Mouse (Mus musculus): ENCODE measurements at regions not wholly inside any gene's neighbourhood (a gene's known extent, or its start where the extent isn't known, plus 50 kb on each side); places are given as distances from the start of the nearest gene placed in this dataset.
A peak's percentile ranks its signal among the peaks of the same experiment; 100 is the strongest.

DNA sequence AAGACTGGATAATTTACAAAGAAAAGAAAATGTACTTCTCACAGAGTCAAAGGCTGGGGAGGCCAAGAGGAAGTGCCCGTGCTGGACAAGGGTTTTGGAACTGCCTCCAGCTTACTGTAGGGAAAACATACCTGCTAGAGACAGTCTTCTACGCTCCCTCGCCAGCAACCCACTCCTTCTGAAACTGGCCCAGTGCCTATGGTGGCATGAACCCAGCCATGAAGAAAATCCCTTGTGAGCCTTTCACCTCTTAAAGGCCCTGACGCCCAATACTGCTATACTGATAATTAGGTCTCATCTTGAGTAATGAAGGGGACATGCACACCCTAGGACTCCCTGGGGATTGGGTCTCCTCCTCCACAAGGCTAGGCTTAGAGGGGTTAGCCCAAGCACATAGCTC is 76.6 kb upstream of the Syt6 start:
- DNase-seq (ENCODE audit: low spot score in 2 of 2) = no peak
- intact Hi-C loops (cut with DNase I) = no loop called here

DNA sequence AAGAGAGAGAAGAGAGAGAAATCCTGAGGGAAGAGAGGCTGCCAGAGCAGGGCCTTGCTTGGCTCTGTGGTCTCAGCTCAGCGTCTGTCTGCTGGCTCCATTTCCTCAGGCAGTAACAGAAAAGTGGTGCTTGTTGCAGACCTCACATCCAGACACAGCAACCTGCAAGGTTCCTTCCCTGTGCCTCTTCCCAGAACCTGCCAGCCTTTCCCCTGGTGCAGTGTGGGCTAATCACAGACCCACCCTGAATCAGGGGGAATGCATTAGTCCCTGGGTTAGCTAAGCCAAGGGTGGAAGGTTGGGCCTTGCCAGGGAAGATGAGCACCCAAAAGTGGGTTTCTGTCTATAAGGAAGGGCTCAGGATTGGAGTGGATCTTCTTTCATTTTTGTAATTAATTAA is 75.2 kb upstream of the Syt6 start:
- DNase-seq (ENCODE audit: low spot score in 2 of 2) = no peak
- intact Hi-C loops (cut with DNase I) = no loop called here

DNA sequence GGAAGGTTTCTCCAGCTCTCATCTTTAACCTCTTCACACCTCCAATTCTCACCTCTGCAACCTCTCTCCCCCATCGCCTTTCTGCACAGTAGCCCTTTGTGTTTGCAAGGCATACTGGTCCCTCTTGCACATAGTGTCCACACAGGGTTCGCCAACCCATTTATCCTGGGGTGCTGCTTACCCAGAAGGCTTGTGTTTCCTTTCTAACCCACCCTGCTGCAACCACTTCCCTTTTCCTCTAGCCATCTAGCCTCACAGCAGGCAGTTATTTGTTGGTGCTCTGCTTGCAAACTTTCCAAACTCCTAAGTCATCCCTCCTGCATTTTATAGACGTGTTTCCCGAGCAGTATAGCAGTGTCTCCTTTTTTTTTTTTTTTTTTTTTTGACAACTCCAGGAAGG is 74.7 kb upstream of the Syt6 start:
- intact Hi-C loops (cut with DNase I) = no loop called here
- DNase-seq (ENCODE audit: low spot score in 2 of 2) = no peak

DNA sequence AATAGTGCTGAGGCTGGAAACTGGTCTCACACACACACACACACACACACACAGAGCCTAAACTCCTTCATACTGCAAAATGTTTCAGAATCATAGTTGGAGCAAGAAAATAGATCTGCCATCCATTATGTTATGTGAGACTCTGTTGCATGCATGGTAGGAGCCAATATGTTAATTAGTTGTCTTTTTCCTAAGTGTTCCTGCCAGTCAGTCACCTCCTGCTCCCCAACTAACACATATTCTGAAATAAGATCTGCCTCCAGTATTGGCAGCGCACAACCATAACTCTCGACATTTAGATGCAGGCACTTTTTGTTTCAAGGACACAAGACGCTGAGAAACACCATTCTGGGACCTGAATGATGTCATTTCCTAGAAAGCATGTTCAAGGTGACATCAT is 70.9 kb upstream of the Syt6 start:
- intact Hi-C loops (cut with DNase I) = no loop called here
- DNase-seq (ENCODE audit: low spot score in 2 of 2) = no peak

DNA sequence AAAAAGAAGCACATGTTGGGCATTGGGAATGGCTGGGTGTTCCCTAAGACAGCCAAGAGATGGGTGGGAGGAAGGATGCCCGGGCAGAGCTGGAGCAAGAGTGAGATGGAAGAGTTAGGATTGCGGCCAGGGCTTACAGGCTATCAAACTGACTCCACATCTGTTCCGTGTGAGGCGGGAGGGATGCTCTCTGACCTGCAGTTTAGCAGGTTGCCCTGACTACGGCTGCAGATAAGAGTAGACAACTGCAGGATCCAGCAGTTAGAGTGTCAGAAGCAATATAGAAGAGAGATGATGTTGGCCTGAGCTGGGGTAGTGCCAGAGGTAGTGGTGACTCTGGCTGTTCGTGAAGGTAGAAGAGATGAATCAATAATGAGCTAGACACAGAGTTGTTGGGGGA is 61.6 kb upstream of the Syt6 start:
- intact Hi-C loops (cut with DNase I) = no loop called here
- no peak for DNase-seq (ENCODE audit: low spot score in 2 of 2)

DNA sequence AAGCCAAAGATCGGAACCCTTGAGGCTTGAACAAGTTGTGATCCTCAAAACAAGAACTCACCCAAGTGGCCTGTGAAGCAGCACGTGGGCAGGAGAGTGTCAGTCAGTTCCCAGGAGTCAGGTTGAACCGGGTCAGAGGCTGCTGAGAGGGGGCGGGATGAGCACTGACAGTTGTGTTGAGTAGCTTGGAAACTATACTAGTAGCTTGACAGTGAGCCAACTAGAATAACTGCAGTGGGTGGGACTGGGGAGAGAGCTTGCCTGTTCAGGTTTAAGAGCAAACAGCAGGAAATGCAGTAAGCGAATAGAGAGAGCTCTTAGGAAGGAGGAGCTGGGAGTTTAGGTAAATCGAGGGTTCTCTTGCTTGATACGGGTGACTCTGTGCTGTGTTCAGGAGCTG is 61.0 kb upstream of the Syt6 start:
- no peak for DNase-seq (ENCODE audit: low spot score in 2 of 2)
- intact Hi-C loops (cut with DNase I) = no loop called here

DNA sequence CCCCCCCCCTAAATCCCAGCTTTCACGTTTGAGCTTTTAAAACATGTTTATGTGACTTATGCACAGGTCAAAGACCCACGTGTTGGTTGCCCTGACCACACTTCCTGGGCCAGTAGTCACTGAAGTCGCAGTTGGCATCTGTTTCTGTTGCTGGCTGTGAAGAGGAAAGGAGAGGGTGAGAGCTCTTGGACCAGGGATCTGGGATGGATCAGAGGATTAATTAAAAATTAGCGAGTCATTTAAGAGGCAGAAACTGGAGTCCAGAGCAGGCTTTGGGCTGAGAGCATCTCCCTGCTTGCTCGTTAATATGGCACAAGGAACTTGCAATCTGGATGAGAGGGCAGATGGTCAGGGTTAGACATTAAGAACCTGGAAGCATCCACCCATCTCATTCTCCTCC is 59.1 kb upstream of the Syt6 start:
- intact Hi-C loops (cut with DNase I) = loop anchor here (5.0 kb wide), 1 partner anchor 221 kb away; the partner anchor contains the start of genes Gm10964 and Olfml3

DNA sequence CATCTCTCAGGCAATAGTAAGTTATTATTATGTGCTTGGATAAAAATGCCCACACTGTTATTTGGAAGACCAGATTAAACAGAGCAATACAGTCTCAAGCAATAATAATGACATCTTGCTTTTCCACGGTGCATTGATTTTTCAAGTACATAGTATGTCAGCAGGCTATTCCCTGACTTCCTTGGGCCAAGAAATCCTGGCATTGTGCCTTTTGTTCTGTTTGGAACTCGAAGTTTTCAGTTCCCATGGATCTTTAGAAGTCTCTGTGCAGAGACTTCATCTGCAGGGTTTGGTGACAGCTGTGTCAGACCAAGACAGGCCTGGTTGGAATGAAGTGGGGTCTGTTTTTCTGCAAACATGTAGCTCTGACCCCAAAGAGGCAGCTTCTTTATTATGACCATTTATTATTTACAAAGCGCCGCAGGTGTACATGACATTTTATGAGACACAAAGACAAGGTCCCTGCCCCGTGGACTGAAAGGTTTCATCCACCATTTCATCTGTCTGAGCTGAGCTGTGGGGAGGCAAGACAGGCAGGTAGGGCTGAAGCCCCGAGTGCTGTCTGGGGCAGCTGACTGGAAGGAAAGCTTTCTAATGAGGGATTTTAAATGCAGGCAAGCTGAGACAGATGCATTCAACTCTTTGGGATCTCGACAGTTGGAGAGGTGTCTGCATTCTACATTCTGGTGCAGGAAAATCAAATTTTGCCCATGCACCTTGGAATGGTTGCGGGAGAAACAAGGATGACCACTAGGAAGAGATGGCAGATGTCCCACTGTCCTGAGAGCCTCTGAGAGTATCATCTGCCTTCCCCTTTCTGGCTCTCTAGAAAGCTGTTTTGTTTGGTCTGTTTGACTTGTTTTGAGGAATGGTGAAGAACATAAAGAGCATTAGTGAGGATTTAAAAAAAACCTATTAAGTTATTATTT is 57.4 kb upstream of the Syt6 start:
- DNase-seq (ENCODE audit: low spot score in 2 of 2) = no peak
- intact Hi-C loops (cut with DNase I) = loop anchor here (5.0 kb wide), 1 partner anchor 220 kb away; the partner anchor contains the start of genes Gm10964 and Olfml3

More for the DNA sequence above, 59.1 kb upstream of the Syt6 start:
- no peak for DNase-seq (ENCODE audit: low spot score in 2 of 2)

DNA sequence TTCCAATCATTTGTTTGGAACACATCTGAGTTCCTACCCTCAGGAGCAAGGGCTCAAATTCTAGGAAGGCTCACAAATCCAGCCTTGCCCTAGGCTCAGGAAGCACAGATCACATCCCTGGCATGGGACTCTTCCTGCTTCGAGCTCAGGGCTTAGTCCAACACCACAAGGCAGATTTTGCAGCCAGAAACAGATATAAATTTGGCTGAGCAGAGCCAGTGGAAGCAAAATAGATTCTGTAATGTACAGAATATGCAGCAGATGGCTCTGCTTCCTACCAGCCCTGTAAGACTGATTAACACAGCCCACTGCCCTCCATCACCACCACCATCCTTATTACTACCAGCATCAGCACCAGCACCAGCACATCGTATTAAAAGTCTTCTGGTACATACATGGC is 56.4 kb upstream of the Syt6 start:
- intact Hi-C loops (cut with DNase I) = loop anchor here (5.0 kb wide), 1 partner anchor 219 kb away; the partner anchor contains the start of genes Gm10964 and Olfml3
- DNase-seq (ENCODE audit: low spot score in 2 of 2) = peak; percentile 28 to 78
